Mouse (Mus musculus) limb, embryonic 11.5 days (tissue): ENCODE data around the gene Tbck. TPM values are rescaled to one million over a fixed set of nuclear protein-coding genes. Genes with fewer than 3 reads are reported as not detected.

Source experiments
- ATAC-seq: fragments of 200-750 bp; cut with Nextera tagmentation; 2 replicates; pipeline ENCODE4 v1.8.0; 2017; ENCODE audit warnings: low read depth; ENCODE audit not compliant: insufficient number of reproducible peaks, low FRiP score, low TSS enrichment
- DNase-seq: peaks from one replicate; pipeline ENCODE4 v3.0.0-alpha.2; 2015; ENCODE audit warnings: low spot score
- H3K27ac ChIP-seq: fragments of 300-500 bp; sonication (generic); replicated peaks from 2 replicates; pipeline ENCODE4 v1.5.1; 2014; ENCODE audit warnings: low read depth, mild to moderate bottlenecking, low read length
- H3K27me3 ChIP-seq: fragments of 300-500 bp; sonication (generic); 2 replicates; pipeline ENCODE4 v1.6.1; 2014; ENCODE audit warnings: mild to moderate bottlenecking, low read length, mixed read lengths; ENCODE audit not compliant: control insufficient read depth, insufficient read depth
- H3K36me3 ChIP-seq: fragments of 300-500 bp; sonication (generic); 2 replicates; pipeline ENCODE4 v1.6.1; 2014; ENCODE audit warnings: mild to moderate bottlenecking, low read length, moderate library complexity, mixed read lengths; ENCODE audit not compliant: control insufficient read depth, insufficient read depth
- H3K4me1 ChIP-seq: fragments of 300-500 bp; sonication (generic); 2 replicates; pipeline ENCODE4 v1.6.1; 2014; ENCODE audit warnings: low read length, mixed read lengths; ENCODE audit not compliant: control insufficient read depth, insufficient read depth
- H3K4me2 ChIP-seq: fragments of 300-500 bp; sonication (generic); 2 replicates; pipeline ENCODE4 v1.6.1; 2014; ENCODE audit warnings: low read depth, mild to moderate bottlenecking, moderate library complexity; ENCODE audit not compliant: severe bottlenecking
- H3K4me3 ChIP-seq: fragments of 300-500 bp; sonication (generic); 2 replicates; pipeline ENCODE4 v1.5.1; 2014; ENCODE audit warnings: low read depth, low read length
- H3K9ac ChIP-seq: fragments of 300-500 bp; sonication (generic); 2 replicates; pipeline ENCODE4 v1.6.1; 2014; ENCODE audit warnings: mild to moderate bottlenecking, low read length
- H3K9me3 ChIP-seq: fragments of 300-500 bp; sonication (generic); 2 replicates; pipeline ENCODE4 v1.6.1; 2016; ENCODE audit warnings: low read length; ENCODE audit not compliant: control insufficient read depth
- WGBS: fragments of 180-500 bp; shearing (Covaris S2); extraction: QIAGEN DNeasy Blood & Tissue Kit; methylation state at CpG from one replicate; pipeline ENCODE4 v1.1.7; 2014; 5-methylcytosine and 5-hydroxymethylcytosine counted together
- polyA plus RNA-seq: library from polyadenylated mRNA; unstranded; fragments of >200 nt; fragmentation: Nextera tagmentation; extraction: Ambion mirVana; gene quantifications from 2 replicates; pipeline ENCODE4 v1.2.1, GENCODE M21; 2014

The Tbck gene
- polyA plus RNA-seq, 1 experiment from 2014 or later = 22.4 TPM

GRCm38 (mm10) chr3:132860796-132861195 is 176.9 kb downstream of the Tbck start:
- 63% methylated on average over 8 of the region's 8 CpGs for WGBS
- Histone ChIP-seq H3K4me3 (no peak overlapping the region), H3K4me1 (peaks cover 7% of the 10 kb centered on the region), H3K27ac (no peak overlapping the region), H3K9me3 (no peaks in the 10 kb centered on the region), H3K36me3 (no peaks in the 10 kb centered on the region), H3K27me3 (no peaks in the 10 kb centered on the region), H3K4me2 (no peak overlapping the region), H3K9ac (no peak overlapping the region)
- DNase-seq = peak; percentile 30
- ATAC-seq = no peak

- H3K4me1 ChIP-seq = peaks cover 6% of the 10 kb centered on the region; the same call in 1 of the 2 replicates
- H3K4me3 ChIP-seq = no peak overlapping the region
- DNase-seq (no peak), ATAC-seq (no peak)
- WGBS = 88% methylated on average over 13 of the region's 13 CpGs
- no peaks in the 10 kb centered on the region for H3K36me3 ChIP-seq
- H3K9me3 ChIP-seq = no peaks in the 10 kb centered on the region
- no peak overlapping the region for H3K4me2 ChIP-seq
- H3K27me3 ChIP-seq = no peaks in the 10 kb centered on the region
- no peak overlapping the region for H3K9ac ChIP-seq
- no peak overlapping the region for H3K27ac ChIP-seq
Observed at GRCm38 (mm10) chr3:132863843-132864242, 179.9 kb downstream of the Tbck start.

- ATAC-seq = no peak
- Histone ChIP-seq H3K9me3 (no peaks in the 10 kb centered on the region), H3K4me1 (peaks cover 6% of the 10 kb centered on the region; the same call in 1 of the 2 replicates), H3K27ac (no peak overlapping the region), H3K27me3 (no peaks in the 10 kb centered on the region), H3K36me3 (no peaks in the 10 kb centered on the region), H3K4me2 (no peak overlapping the region), H3K9ac (no peak overlapping the region), H3K4me3 (no peak overlapping the region)
- DNase-seq = no peak
- 84% methylated on average over 14 of the region's 14 CpGs for WGBS
Observed at GRCm38 (mm10) chr3:132864329-132864919, 180.5 kb downstream of the Tbck start.

GRCm38 (mm10) chr3:132864986-132865385 is 181.0 kb downstream of the Tbck start:
- no peak for DNase-seq
- WGBS = 93% methylated on average over 8 of the region's 8 CpGs
- H3K4me1 ChIP-seq = peaks cover under 1% of the 10 kb centered on the region; the same call in 1 of the 2 replicates
- H3K4me2 ChIP-seq = no peak overlapping the region
- no peaks in the 10 kb centered on the region for H3K9me3 ChIP-seq
- no peak overlapping the region for H3K9ac ChIP-seq
- H3K4me3 ChIP-seq = no peak overlapping the region
- H3K27ac ChIP-seq = no peak overlapping the region
- no peak for ATAC-seq
- no peaks in the 10 kb centered on the region for H3K27me3 ChIP-seq
- no peaks in the 10 kb centered on the region for H3K36me3 ChIP-seq

GRCm38 (mm10) chr3:132865596-132865995 is 181.7 kb downstream of the Tbck start:
- Histone ChIP-seq H3K4me3 (no peak overlapping the region), H3K9me3 (no peaks in the 10 kb centered on the region), H3K27ac (no peak overlapping the region), H3K36me3 (no peaks in the 10 kb centered on the region), H3K4me1 (no peaks in the 10 kb centered on the region; the same call in 1 of the 2 replicates), H3K9ac (no peak overlapping the region), H3K27me3 (no peaks in the 10 kb centered on the region), H3K4me2 (no peak overlapping the region)
- WGBS = 86% methylated on average over 4 of the region's 4 CpGs
- ATAC-seq (no peak), DNase-seq (no peak)

GRCm38 (mm10) chr3:132866984-132867383 is 183.0 kb downstream of the Tbck start:
- ATAC-seq (no peak), DNase-seq (no peak)
- 77% methylated on average over 3 of the region's 3 CpGs for WGBS
- Histone ChIP-seq H3K36me3 (no peaks in the 10 kb centered on the region), H3K4me1 (no peaks in the 10 kb centered on the region), H3K27ac (no peak overlapping the region), H3K9me3 (no peaks in the 10 kb centered on the region), H3K9ac (no peak overlapping the region), H3K4me3 (no peak overlapping the region), H3K27me3 (no peaks in the 10 kb centered on the region), H3K4me2 (no peak overlapping the region)

GRCm38 (mm10) chr3:132868838-132869237 is 184.9 kb downstream of the Tbck start:
- Histone ChIP-seq H3K4me2 (no peak overlapping the region), H3K4me3 (no peak overlapping the region), H3K9ac (no peak overlapping the region), H3K4me1 (no peaks in the 10 kb centered on the region), H3K36me3 (no peaks in the 10 kb centered on the region), H3K27me3 (no peaks in the 10 kb centered on the region), H3K27ac (no peak overlapping the region), H3K9me3 (no peaks in the 10 kb centered on the region)
- ATAC-seq (no peak), DNase-seq (no peak)
- 84% methylated on average over 2 of the region's 2 CpGs for WGBS

GRCm38 (mm10) chr3:132870079-132870478 is 186.1 kb downstream of the Tbck start:
- WGBS = 89% methylated on average over 6 of the region's 6 CpGs
- H3K4me2 ChIP-seq = no peak overlapping the region

More at GRCm38 (mm10) chr3:132870079-132870478, 186.1 kb downstream of the Tbck start:
- Histone ChIP-seq H3K36me3 (no peaks in the 10 kb centered on the region), H3K27me3 (no peaks in the 10 kb centered on the region), H3K9me3 (no peaks in the 10 kb centered on the region), H3K27ac (no peak overlapping the region), H3K4me3 (no peak overlapping the region), H3K4me1 (no peaks in the 10 kb centered on the region), H3K9ac (no peak overlapping the region)
- DNase-seq (no peak), ATAC-seq (no peak)
